Mouse (Mus musculus) olfactory bulb, adult 2 months (tissue): ENCODE data around the gene Cnot2. TPM values are rescaled to one million over a fixed set of nuclear protein-coding genes. Genes with fewer than 3 reads are reported as not detected.
A peak's percentile ranks its signal among the peaks of the same experiment; 100 is the strongest.
"Not testable (repeated sequence)": the region's sequence is repeated elsewhere in the genome, so short reads cannot be mapped to it uniquely, and the experiment has no call there.

Experiments
- H3K27ac ChIP-seq: fragments of 200-500 bp; 2 replicates; pipeline ENCODE4 v1.5.1; 2012; ENCODE audit warnings: low read depth, low read length; ENCODE audit not compliant: insufficient read depth
- H3K4me1 ChIP-seq: fragments of 200-500 bp; 2 replicates; pipeline ENCODE4 v1.6.1; 2012; ENCODE audit warnings: low read length; ENCODE audit not compliant: control insufficient read depth, insufficient read depth
- H3K4me3 ChIP-seq: fragments of 200-500 bp; 2 replicates; pipeline ENCODE4 v1.5.1; 2012; ENCODE audit warnings: mild to moderate bottlenecking, low read depth, low read length, moderate library complexity; ENCODE audit not compliant: insufficient read depth
- CTCF ChIP-seq: fragments of 200-500 bp; IDR thresholded peaks from 2 replicates; pipeline ENCODE4 v1.5.1; 2012; ENCODE audit warnings: low read depth, mild to moderate bottlenecking, low read length, moderate library complexity; ENCODE audit not compliant: insufficient read depth
- POLR2A ChIP-seq: fragments of 200-500 bp; IDR thresholded peaks from 2 replicates; pipeline ENCODE4 v1.6.1; 2012; ENCODE audit warnings: mild to moderate bottlenecking, low read depth, low read length, moderate library complexity; ENCODE audit not compliant: insufficient read depth
- WGBS: fragments of 180-500 bp; shearing (Covaris S2); methylation state at CpG from one replicate; pipeline ENCODE4 v1.1.7; 2018; 5-methylcytosine and 5-hydroxymethylcytosine counted together
- polyA plus RNA-seq: library from polyadenylated mRNA; stranded (reverse); fragments of >200 nt; gene quantifications from 2 replicates; pipeline ENCODE4 v1.2.4, GENCODE M21; 2012; ENCODE audit warnings: low replicate concordance; ENCODE audit not compliant: missing spikeins, insufficient read depth, insufficient read length

Gene Cnot2
- polyA plus RNA-seq, 1 experiment, result not detected

DNA sequence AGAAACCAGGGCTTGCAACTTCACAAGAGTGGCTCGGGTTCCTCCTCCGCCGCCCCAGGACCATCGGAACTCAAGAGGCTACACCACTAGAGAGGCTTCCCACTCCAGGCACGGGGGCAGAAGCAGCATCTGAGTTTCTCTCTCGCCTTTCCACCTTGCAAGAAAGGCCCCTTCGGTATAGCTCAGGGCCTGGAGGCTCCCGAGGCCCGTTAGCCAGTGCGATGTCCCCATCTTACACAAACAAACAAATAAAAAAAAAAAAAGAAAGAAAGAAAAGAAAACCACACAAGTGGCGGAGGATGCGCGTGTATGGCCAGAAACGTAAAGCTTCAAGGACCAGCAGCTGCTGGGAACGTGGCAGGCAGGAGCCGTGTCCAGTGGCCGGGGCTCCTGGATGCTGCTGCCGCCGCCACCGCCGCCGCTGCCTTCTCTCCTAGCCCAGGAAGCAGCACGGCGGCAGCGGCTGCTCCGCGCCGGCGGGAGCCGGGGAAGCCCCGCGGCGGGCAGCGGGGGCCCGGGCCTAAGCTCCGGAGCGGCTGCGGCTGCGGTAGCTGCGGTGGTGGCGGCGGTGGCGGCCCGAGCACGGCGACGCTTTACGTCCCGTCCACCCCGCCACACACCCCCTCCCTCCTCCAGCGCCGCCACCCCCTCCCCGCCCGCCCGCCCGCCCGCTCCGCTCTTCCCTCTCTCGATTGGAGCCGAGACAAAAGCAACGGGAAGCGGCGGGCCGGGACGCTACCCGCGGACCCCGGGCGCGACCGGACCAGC, 536 bp downstream of the Cnot2 start:
- H3K4me3 ChIP-seq, result peak overlapping the region; percentile 74
- peak overlapping the region; percentile 59; the same call in 1 of the 2 replicates for H3K27ac ChIP-seq
- H3K4me1 ChIP-seq, result peaks cover 3% of the 10 kb centered on the region; the same call in 1 of the 2 replicates
- under 1% methylated on average over 48 of the region's 71 CpGs for WGBS
- TF ChIP-seq POLR2A (no peak), CTCF (no peak)

DNA sequence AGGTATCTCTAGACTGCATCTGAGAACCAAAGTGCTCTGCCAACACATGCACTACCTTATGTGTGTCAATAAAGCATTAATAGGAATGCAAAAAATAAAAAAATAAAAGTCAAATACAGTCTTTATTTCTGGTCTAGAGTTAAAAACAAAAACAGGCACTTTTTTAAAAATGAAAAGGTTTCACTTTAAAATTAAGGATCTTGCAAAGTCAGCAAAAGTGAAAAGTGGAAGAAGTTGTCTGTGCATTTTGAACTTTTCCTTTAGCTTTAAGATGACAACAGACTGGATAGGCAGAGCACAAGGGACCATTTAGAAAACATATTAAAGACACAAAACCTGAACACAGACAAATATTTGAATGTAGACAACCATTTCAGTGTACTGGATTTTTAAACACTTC, 1.8 kb downstream of the Cnot2 start:
- TF ChIP-seq CTCF (no peak), POLR2A (no peak)
- Histone ChIP-seq H3K4me1 (peaks cover 3% of the 10 kb centered on the region; the same call in 1 of the 2 replicates), H3K27ac (no peak overlapping the region), H3K4me3 (no peak overlapping the region)

- H3K4me3 ChIP-seq, result no peak overlapping the region
Observed at GRCm38 (mm10) chr10:116578375-116578774, 2.9 kb downstream of the Cnot2 start.

DNA sequence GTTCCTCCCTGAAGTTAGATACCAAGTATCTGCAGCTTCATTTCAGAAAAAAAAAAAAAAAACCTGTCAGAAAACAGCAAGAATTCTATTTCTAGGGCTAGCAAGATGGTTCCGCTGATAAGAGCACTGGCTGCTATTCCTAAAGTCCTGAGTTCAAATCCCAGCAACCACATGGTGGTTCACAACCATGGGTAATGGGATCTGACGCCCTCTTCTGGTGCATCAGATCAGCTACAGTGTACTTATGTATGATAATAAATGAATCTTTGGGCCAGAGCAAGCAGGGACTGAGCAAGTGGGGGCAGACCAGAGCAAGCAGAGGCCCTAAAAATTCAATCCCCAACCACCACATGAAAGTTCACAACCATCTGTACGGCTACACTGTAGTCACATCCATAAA, 4.1 kb downstream of the Cnot2 start:
- TF ChIP-seq POLR2A, result no peak
- no peak for TF ChIP-seq CTCF
- no peak overlapping the region for H3K4me3 ChIP-seq
- no peaks in the 10 kb centered on the region for H3K4me1 ChIP-seq
- WGBS, result 89% methylated on average over 3 of the region's 3 CpGs
- no peak overlapping the region for H3K27ac ChIP-seq

More at GRCm38 (mm10) chr10:116578375-116578774, 2.9 kb downstream of the Cnot2 start:
- H3K27ac ChIP-seq, result no peak overlapping the region
- no peak for TF ChIP-seq POLR2A
- TF ChIP-seq CTCF, result no peak
- no peaks in the 10 kb centered on the region for H3K4me1 ChIP-seq

- H3K4me1 ChIP-seq, H3K4me3 ChIP-seq, H3K27ac ChIP-seq: not testable (repeated sequence)
- WGBS, result 85% methylated on average over 2 of the region's 2 CpGs
Observed at GRCm38 (mm10) chr10:116576071-116576470, 5.2 kb downstream of the Cnot2 start.

- 89% methylated on average over 7 of the region's 7 CpGs for WGBS
- Histone ChIP-seq H3K4me3 (no peak overlapping the region), H3K27ac (no peak overlapping the region), H3K4me1 (no peaks in the 10 kb centered on the region)
- TF ChIP-seq POLR2A (no peak), CTCF (no peak)
Observed at GRCm38 (mm10) chr10:116570526-116570925, 10.8 kb downstream of the Cnot2 start.

GRCm38 (mm10) chr10:116568539-116568938, 12.8 kb downstream of the Cnot2 start:
- no peak overlapping the region for H3K27ac ChIP-seq
- TF ChIP-seq CTCF (no peak), POLR2A (no peak)
- 70% methylated on average over 1 of the region's 1 CpGs for WGBS
- no peak overlapping the region for H3K4me3 ChIP-seq
- H3K4me1 ChIP-seq, result no peaks in the 10 kb centered on the region

DNA sequence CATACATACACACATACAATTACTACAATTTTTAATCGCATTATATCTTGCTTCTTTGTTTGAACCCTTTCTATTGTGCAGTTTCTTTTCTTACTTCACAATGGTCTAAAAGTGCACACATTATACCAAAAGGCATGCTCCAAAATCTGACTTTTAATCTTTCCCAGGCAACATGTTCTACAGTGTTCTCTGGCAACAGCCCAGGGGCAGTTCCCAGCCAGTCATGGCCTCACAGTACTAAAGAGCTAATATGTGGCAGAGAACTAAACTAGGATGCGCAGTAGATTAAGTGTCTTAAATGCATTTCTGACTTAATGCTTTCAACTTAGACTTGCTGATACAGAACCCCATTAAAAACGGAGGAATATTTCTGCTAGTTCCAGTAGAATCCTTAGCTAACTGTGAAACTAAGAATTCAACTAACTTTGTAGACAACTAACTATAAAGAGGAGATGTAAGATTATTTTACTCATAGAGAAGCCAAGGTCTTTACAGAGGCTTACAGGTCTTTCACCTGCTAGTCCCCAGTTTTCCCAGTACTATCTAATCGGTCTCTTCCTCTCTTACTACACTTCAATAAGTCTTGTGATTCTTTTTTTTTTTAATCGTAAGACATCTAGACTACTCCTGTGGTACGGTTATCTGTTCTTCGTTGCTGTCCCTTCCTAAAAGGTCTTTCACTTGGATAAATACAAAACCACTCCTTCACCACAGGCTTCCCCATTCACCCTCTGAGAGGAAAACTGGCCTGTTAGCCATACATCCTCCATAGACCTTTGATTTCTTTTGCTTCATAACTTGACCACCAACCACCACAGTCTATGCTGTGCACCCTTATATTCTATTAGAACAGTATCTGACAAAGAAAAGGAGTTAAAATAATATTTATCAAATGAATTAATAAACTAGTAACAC, 13.6 kb downstream of the Cnot2 start:
- H3K4me3 ChIP-seq, result no peak overlapping the region
- WGBS, result 82% methylated on average over 7 of the region's 7 CpGs

GRCm38 (mm10) chr10:116566492-116566891, 14.8 kb downstream of the Cnot2 start:
- not testable (repeated sequence) for H3K4me1 ChIP-seq, H3K27ac ChIP-seq, H3K4me3 ChIP-seq
- WGBS, result 83% methylated on average over 4 of the region's 4 CpGs

More for the DNA sequence above, 13.6 kb downstream of the Cnot2 start:
- TF ChIP-seq POLR2A (no peak), CTCF (no peak)
- Histone ChIP-seq H3K4me1 (no peaks in the 10 kb centered on the region), H3K27ac (no peak overlapping the region)
